Mouse (Mus musculus): ENCODE results near the gene Gc. TPM values are rescaled to one million over a fixed set of nuclear protein-coding genes. Genes with fewer than 3 reads are reported as not detected.

The Gc gene
- 0.19 TPM in 1 of 2 replicates, not detected in the other for polyA plus RNA-seq (2014; fragmentation: Nextera tagmentation; extraction: Ambion mirVana)

- Histone ChIP-seq H3K9ac (replicated peaks; ENCODE audit: low read depth, low read length) (no peak within 1 kb of the TSS), H3K27me3 (ENCODE audit: control insufficient read depth, insufficient read depth, low read length) (no peaks in the 10 kb centered on the region), H3K9me3 (ENCODE audit: control insufficient read depth, low read length) (no peaks in the 10 kb centered on the region), H3K36me3 (ENCODE audit: control insufficient read depth, insufficient read depth, low read length) (no peaks in the 10 kb centered on the region), H3K27ac (ENCODE audit: low read depth, low read length) (no peak within 1 kb of the TSS), H3K4me3 (ENCODE audit: low read depth, low read length) (no peak within 1 kb of the TSS), H3K4me2 (ENCODE audit: low read depth, low read length) (no peak within 1 kb of the TSS), H3K4me1 (ENCODE audit: control insufficient read depth, insufficient read depth, low read length) (no peaks in the 10 kb centered on the region)
- ATAC-seq (ENCODE audit: low read depth) = no peak
- 78% methylated on average over 5 of the region's 5 CpGs for WGBS
Measured at GRCm38 (mm10) chr5:89457554-89458062, at the start of gene Gc. TSS of gene Gc (minus strand) at chr5:89457898.

- Histone ChIP-seq H3K36me3 (ENCODE audit: control insufficient read depth, insufficient read depth, low read length) (no peaks in the 10 kb centered on the region), H3K4me2 (ENCODE audit: low read depth, low read length) (no peak overlapping the region), H3K9me3 (ENCODE audit: control insufficient read depth, low read length) (no peaks in the 10 kb centered on the region), H3K27me3 (ENCODE audit: control insufficient read depth, insufficient read depth, low read length) (no peaks in the 10 kb centered on the region), H3K4me3 (ENCODE audit: low read depth, low read length) (no peak overlapping the region), H3K27ac (ENCODE audit: low read depth, low read length) (no peak overlapping the region), H3K4me1 (ENCODE audit: control insufficient read depth, insufficient read depth, low read length) (no peaks in the 10 kb centered on the region), H3K9ac (replicated peaks; ENCODE audit: low read depth, low read length) (no peak overlapping the region)
- WGBS = 62% methylated on average over 6 of the region's 6 CpGs
- ATAC-seq (ENCODE audit: low read depth) = no peak
Measured at GRCm38 (mm10) chr5:89500182-89500581, 42.5 kb upstream of the Gc start.

- no peak overlapping the region for H3K27ac ChIP-seq (ENCODE audit: low read depth, low read length)
- no peak overlapping the region for H3K4me2 ChIP-seq (ENCODE audit: low read depth, low read length)
- ATAC-seq (ENCODE audit: low read depth) = no peak
- no peaks in the 10 kb centered on the region for H3K9me3 ChIP-seq (ENCODE audit: control insufficient read depth, low read length)
- H3K36me3 ChIP-seq (ENCODE audit: control insufficient read depth, insufficient read depth, low read length) = no peaks in the 10 kb centered on the region
- no peak overlapping the region for H3K4me3 ChIP-seq (ENCODE audit: low read depth, low read length)
- H3K4me1 ChIP-seq (ENCODE audit: control insufficient read depth, insufficient read depth, low read length) = no peaks in the 10 kb centered on the region
- H3K27me3 ChIP-seq (ENCODE audit: control insufficient read depth, insufficient read depth, low read length) = no peaks in the 10 kb centered on the region
- 77% methylated on average over 1 of the region's 1 CpGs for WGBS
- no peak overlapping the region for H3K9ac ChIP-seq (replicated peaks; ENCODE audit: low read depth, low read length)
Measured at GRCm38 (mm10) chr5:89492560-89492959, 34.9 kb upstream of the Gc start.

- Histone ChIP-seq H3K9ac (replicated peaks; ENCODE audit: low read depth, low read length) (no peak overlapping the region), H3K4me3 (ENCODE audit: low read depth, low read length) (no peak overlapping the region), H3K4me1 (ENCODE audit: control insufficient read depth, insufficient read depth, low read length) (no peaks in the 10 kb centered on the region), H3K27me3 (ENCODE audit: control insufficient read depth, insufficient read depth, low read length) (no peaks in the 10 kb centered on the region), H3K4me2 (ENCODE audit: low read depth, low read length) (no peak overlapping the region), H3K27ac (ENCODE audit: low read depth, low read length) (no peak overlapping the region), H3K9me3 (ENCODE audit: control insufficient read depth, low read length) (no peaks in the 10 kb centered on the region), H3K36me3 (ENCODE audit: control insufficient read depth, insufficient read depth, low read length) (no peaks in the 10 kb centered on the region)
- 85% methylated on average over 4 of the region's 4 CpGs for WGBS
- ATAC-seq (ENCODE audit: low read depth) = no peak
Measured at GRCm38 (mm10) chr5:89470483-89470882, 12.8 kb upstream of the Gc start.

- no peak for ATAC-seq (ENCODE audit: low read depth)
- H3K27ac ChIP-seq (ENCODE audit: low read depth, low read length) = no peak overlapping the region
- no peak overlapping the region for H3K4me3 ChIP-seq (ENCODE audit: low read depth, low read length)
- H3K4me2 ChIP-seq (ENCODE audit: low read depth, low read length) = no peak overlapping the region
- no peaks in the 10 kb centered on the region for H3K36me3 ChIP-seq (ENCODE audit: control insufficient read depth, insufficient read depth, low read length)
- 86% methylated on average over 2 of the region's 2 CpGs for WGBS
- no peaks in the 10 kb centered on the region for H3K27me3 ChIP-seq (ENCODE audit: control insufficient read depth, insufficient read depth, low read length)
- H3K9ac ChIP-seq (replicated peaks; ENCODE audit: low read depth, low read length) = no peak overlapping the region
- H3K9me3 ChIP-seq (ENCODE audit: control insufficient read depth, low read length) = no peaks in the 10 kb centered on the region
- H3K4me1 ChIP-seq (ENCODE audit: control insufficient read depth, insufficient read depth, low read length) = no peaks in the 10 kb centered on the region
Measured at GRCm38 (mm10) chr5:89467886-89468285, 10.2 kb upstream of the Gc start.

GRCm38 (mm10) chr5:89467045-89467444 is 9.3 kb upstream of the Gc start:
- H3K9ac ChIP-seq (replicated peaks; ENCODE audit: low read depth, low read length) = no peak overlapping the region
- H3K4me2 ChIP-seq (ENCODE audit: low read depth, low read length) = no peak overlapping the region
- no peak overlapping the region for H3K27ac ChIP-seq (ENCODE audit: low read depth, low read length)
- ATAC-seq (ENCODE audit: low read depth) = no peak
- H3K4me1 ChIP-seq (ENCODE audit: control insufficient read depth, insufficient read depth, low read length) = no peaks in the 10 kb centered on the region
- H3K27me3 ChIP-seq (ENCODE audit: control insufficient read depth, insufficient read depth, low read length) = no peaks in the 10 kb centered on the region
- H3K9me3 ChIP-seq (ENCODE audit: control insufficient read depth, low read length) = no peaks in the 10 kb centered on the region
- WGBS = 91% methylated on average over 1 of the region's 1 CpGs
- H3K4me3 ChIP-seq (ENCODE audit: low read depth, low read length) = no peak overlapping the region
- H3K36me3 ChIP-seq (ENCODE audit: control insufficient read depth, insufficient read depth, low read length) = no peaks in the 10 kb centered on the region

GRCm38 (mm10) chr5:89466275-89466674 is 8.6 kb upstream of the Gc start:
- H3K4me3 ChIP-seq (ENCODE audit: low read depth, low read length) = no peak overlapping the region
- no peak overlapping the region for H3K27ac ChIP-seq (ENCODE audit: low read depth, low read length)
- no peaks in the 10 kb centered on the region for H3K27me3 ChIP-seq (ENCODE audit: control insufficient read depth, insufficient read depth, low read length)
- H3K9me3 ChIP-seq (ENCODE audit: control insufficient read depth, low read length) = no peaks in the 10 kb centered on the region
- no peak overlapping the region for H3K9ac ChIP-seq (replicated peaks; ENCODE audit: low read depth, low read length)
- no peaks in the 10 kb centered on the region for H3K36me3 ChIP-seq (ENCODE audit: control insufficient read depth, insufficient read depth, low read length)
- no peak for ATAC-seq (ENCODE audit: low read depth)
- H3K4me1 ChIP-seq (ENCODE audit: control insufficient read depth, insufficient read depth, low read length) = no peaks in the 10 kb centered on the region
- H3K4me2 ChIP-seq (ENCODE audit: low read depth, low read length) = no peak overlapping the region

GRCm38 (mm10) chr5:89461817-89462216 is 4.1 kb upstream of the Gc start:
- Histone ChIP-seq H3K9ac (replicated peaks; ENCODE audit: low read depth, low read length) (no peak overlapping the region), H3K36me3 (ENCODE audit: control insufficient read depth, insufficient read depth, low read length) (no peaks in the 10 kb centered on the region), H3K9me3 (ENCODE audit: control insufficient read depth, low read length) (no peaks in the 10 kb centered on the region), H3K27me3 (ENCODE audit: control insufficient read depth, insufficient read depth, low read length) (no peaks in the 10 kb centered on the region), H3K4me2 (ENCODE audit: low read depth, low read length) (no peak overlapping the region), H3K4me3 (ENCODE audit: low read depth, low read length) (no peak overlapping the region), H3K4me1 (ENCODE audit: control insufficient read depth, insufficient read depth, low read length) (no peaks in the 10 kb centered on the region), H3K27ac (ENCODE audit: low read depth, low read length) (no peak overlapping the region)
- 88% methylated on average over 4 of the region's 4 CpGs for WGBS
- no peak for ATAC-seq (ENCODE audit: low read depth)

- no peak overlapping the region for H3K4me3 ChIP-seq (ENCODE audit: low read depth, low read length)
- H3K9ac ChIP-seq (replicated peaks; ENCODE audit: low read depth, low read length) = no peak overlapping the region
- no peaks in the 10 kb centered on the region for H3K27me3 ChIP-seq (ENCODE audit: control insufficient read depth, insufficient read depth, low read length)
- no peaks in the 10 kb centered on the region for H3K4me1 ChIP-seq (ENCODE audit: control insufficient read depth, insufficient read depth, low read length)
- no peak for ATAC-seq (ENCODE audit: low read depth)
- no peaks in the 10 kb centered on the region for H3K9me3 ChIP-seq (ENCODE audit: control insufficient read depth, low read length)
- H3K27ac ChIP-seq (ENCODE audit: low read depth, low read length) = no peak overlapping the region
- no peaks in the 10 kb centered on the region for H3K36me3 ChIP-seq (ENCODE audit: control insufficient read depth, insufficient read depth, low read length)
- no peak overlapping the region for H3K4me2 ChIP-seq (ENCODE audit: low read depth, low read length)
Measured at GRCm38 (mm10) chr5:89459591-89459990, 1.9 kb upstream of the Gc start.

GRCm38 (mm10) chr5:89458987-89459386 is 1.3 kb upstream of the Gc start:
- Histone ChIP-seq H3K4me2 (ENCODE audit: low read depth, low read length) (no peak overlapping the region), H3K9me3 (ENCODE audit: control insufficient read depth, low read length) (no peaks in the 10 kb centered on the region), H3K27ac (ENCODE audit: low read depth, low read length) (no peak overlapping the region), H3K36me3 (ENCODE audit: control insufficient read depth, insufficient read depth, low read length) (no peaks in the 10 kb centered on the region), H3K4me3 (ENCODE audit: low read depth, low read length) (no peak overlapping the region), H3K9ac (replicated peaks; ENCODE audit: low read depth, low read length) (no peak overlapping the region), H3K4me1 (ENCODE audit: control insufficient read depth, insufficient read depth, low read length) (no peaks in the 10 kb centered on the region), H3K27me3 (ENCODE audit: control insufficient read depth, insufficient read depth, low read length) (no peaks in the 10 kb centered on the region)
- WGBS = 94% methylated on average over 2 of the region's 2 CpGs
- ATAC-seq (ENCODE audit: low read depth) = no peak

All from neural tube, embryonic 14.5 days (tissue).